Mouse (Mus musculus) midbrain, postnatal 0 days (tissue): ENCODE measurements at regions not wholly inside any gene's neighbourhood (a gene's known extent, or its start where the extent isn't known, plus 50 kb on each side); places are given as distances from the start of the nearest gene placed in this dataset.

Experiments used
- ATAC-seq: fragments of 200-750 bp; cut with Nextera tagmentation; 2 replicates; pipeline ENCODE4 v1.8.0; 2017; ENCODE audit warnings: moderate number of reproducible peaks, mild to moderate bottlenecking, moderate TSS enrichment, moderate library complexity; ENCODE audit not compliant: low FRiP score
- DNase-seq: peaks from one replicate; pipeline ENCODE4 v3.0.0-alpha.2; 2015; ENCODE audit warnings: low spot score
- H3K27ac ChIP-seq: fragments of 300-500 bp; sonication (generic); 2 replicates; pipeline ENCODE4 v1.5.1; 2014; ENCODE audit warnings: low read depth, mild to moderate bottlenecking, low read length, mixed read lengths
- H3K27me3 ChIP-seq: fragments of 300-500 bp; sonication (generic); 2 replicates; pipeline ENCODE4 v1.6.1; 2014; ENCODE audit warnings: low read length, control low read depth, mixed read lengths; ENCODE audit not compliant: insufficient read depth
- H3K36me3 ChIP-seq: fragments of 300-500 bp; sonication (generic); 2 replicates; pipeline ENCODE4 v1.6.1; 2014; ENCODE audit warnings: low read length, control low read depth, mixed read lengths; ENCODE audit not compliant: insufficient read depth
- H3K4me1 ChIP-seq: fragments of 300-500 bp; sonication (generic); 2 replicates; pipeline ENCODE4 v1.6.1; 2014; ENCODE audit warnings: mild to moderate bottlenecking, control low read depth, antibody characterized with exemption, low read length, mixed read lengths; ENCODE audit not compliant: insufficient read depth
- H3K4me2 ChIP-seq: fragments of 300-500 bp; sonication (generic); 2 replicates; pipeline ENCODE4 v1.6.1; 2014; ENCODE audit warnings: low read depth, mild to moderate bottlenecking, low read length, mixed read lengths; ENCODE audit not compliant: poor library complexity, severe bottlenecking
- H3K4me3 ChIP-seq: fragments of 300-500 bp; sonication (generic); 2 replicates; pipeline ENCODE4 v1.5.1; 2014; ENCODE audit warnings: low read depth, mild to moderate bottlenecking, low read length, moderate library complexity
- H3K9ac ChIP-seq: fragments of 300-500 bp; sonication (generic); replicated peaks from 2 replicates; pipeline ENCODE4 v1.6.1; 2014; ENCODE audit warnings: mild to moderate bottlenecking, low read length, moderate library complexity, mixed read lengths; ENCODE audit not compliant: poor library complexity, severe bottlenecking
- H3K9me3 ChIP-seq: fragments of 300-500 bp; sonication (generic); 2 replicates; pipeline ENCODE4 v1.6.1; 2016; ENCODE audit warnings: low read length, control low read depth
- CTCF ChIP-seq: IDR thresholded peaks from 2 replicates; pipeline ENCODE4 v1.5.1; 2016; ENCODE audit warnings: antibody characterized with exemption, mild to moderate bottlenecking
- WGBS: fragments of 180-500 bp; shearing (Covaris S2); extraction: QIAGEN DNeasy Blood & Tissue Kit; methylation state at CpG from one replicate; pipeline ENCODE4 v1.1.7; 2014; 5-methylcytosine and 5-hydroxymethylcytosine counted together

- Histone ChIP-seq H3K9ac (no peak overlapping the region), H3K36me3 (no peaks in the 10 kb centered on the region), H3K27me3 (no peaks in the 10 kb centered on the region), H3K27ac (no peak overlapping the region), H3K4me3 (no peak overlapping the region), H3K4me1 (no peaks in the 10 kb centered on the region), H3K9me3 (no peaks in the 10 kb centered on the region), H3K4me2 (no peak overlapping the region)
- ATAC-seq (peak; percentile 83), DNase-seq (peak; percentile 64)
- TF ChIP-seq CTCF: no peak
- 28% methylated on average over 5 of the region's 5 CpGs for WGBS
These were observed 131.9 kb downstream of the Rpl36a-ps1 start for GRCm38 (mm10) chr14:98862095-98862735.

- WGBS: 81% methylated on average over 7 of the region's 7 CpGs
- ATAC-seq: no peak
- H3K4me3 ChIP-seq: no peak overlapping the region
- no peaks in the 10 kb centered on the region for H3K27me3 ChIP-seq
- no peak for DNase-seq
- no peak overlapping the region for H3K9ac ChIP-seq
- no peak overlapping the region for H3K4me2 ChIP-seq
- H3K36me3 ChIP-seq: no peaks in the 10 kb centered on the region
- H3K9me3 ChIP-seq: no peaks in the 10 kb centered on the region
- no peaks in the 10 kb centered on the region for H3K4me1 ChIP-seq
- no peak overlapping the region for H3K27ac ChIP-seq
- no peak for TF ChIP-seq CTCF
These were observed 135.3 kb downstream of the Rpl36a-ps1 start for GRCm38 (mm10) chr14:98858801-98859200.

- DNase-seq (no peak), ATAC-seq (no peak)
- no peaks in the 10 kb centered on the region for H3K27me3 ChIP-seq
- no peak overlapping the region for H3K9ac ChIP-seq
- 71% methylated on average over 1 of the region's 1 CpGs for WGBS
- TF ChIP-seq CTCF: no peak
- H3K4me1 ChIP-seq: no peaks in the 10 kb centered on the region
- no peaks in the 10 kb centered on the region for H3K9me3 ChIP-seq
- no peaks in the 10 kb centered on the region for H3K36me3 ChIP-seq
- H3K4me3 ChIP-seq: no peak overlapping the region
- H3K4me2 ChIP-seq: no peak overlapping the region
- H3K27ac ChIP-seq: no peak overlapping the region
These were observed 145.6 kb downstream of the Rpl36a-ps1 start for GRCm38 (mm10) chr14:98848500-98848899.

GRCm38 (mm10) chr14:98844221-98844620 is 149.9 kb downstream of the Rpl36a-ps1 start:
- H3K4me1 ChIP-seq: no peaks in the 10 kb centered on the region
- no peaks in the 10 kb centered on the region for H3K27me3 ChIP-seq
- H3K4me2 ChIP-seq: no peak overlapping the region
- no peak overlapping the region for H3K27ac ChIP-seq
- ATAC-seq (no peak), DNase-seq (no peak)
- H3K9me3 ChIP-seq: no peaks in the 10 kb centered on the region
- no peak overlapping the region for H3K9ac ChIP-seq
- no peaks in the 10 kb centered on the region for H3K36me3 ChIP-seq
- TF ChIP-seq CTCF: no peak
- 89% methylated on average over 2 of the region's 2 CpGs for WGBS
- H3K4me3 ChIP-seq: no peak overlapping the region

- no peaks in the 10 kb centered on the region for H3K36me3 ChIP-seq
- 91% methylated on average over 5 of the region's 5 CpGs for WGBS
These were observed 159.8 kb downstream of the Rpl36a-ps1 start for GRCm38 (mm10) chr14:98834316-98834715.

GRCm38 (mm10) chr14:98833230-98833999 is 160.7 kb downstream of the Rpl36a-ps1 start:
- no peak overlapping the region for H3K27ac ChIP-seq
- WGBS: 66% methylated on average over 13 of the region's 13 CpGs
- DNase-seq (no peak), ATAC-seq (no peak)
- no peaks in the 10 kb centered on the region for H3K27me3 ChIP-seq
- H3K4me3 ChIP-seq: no peak overlapping the region
- H3K4me2 ChIP-seq: no peak overlapping the region
- H3K9ac ChIP-seq: no peak overlapping the region
- no peaks in the 10 kb centered on the region for H3K4me1 ChIP-seq
- no peak for TF ChIP-seq CTCF
- H3K9me3 ChIP-seq: no peaks in the 10 kb centered on the region
- H3K36me3 ChIP-seq: no peaks in the 10 kb centered on the region

More at GRCm38 (mm10) chr14:98834316-98834715, 159.8 kb downstream of the Rpl36a-ps1 start:
- H3K9ac ChIP-seq: no peak overlapping the region
- no peaks in the 10 kb centered on the region for H3K4me1 ChIP-seq
- ATAC-seq: no peak
- H3K27ac ChIP-seq: no peak overlapping the region
- no peak overlapping the region for H3K4me2 ChIP-seq
- H3K9me3 ChIP-seq: no peaks in the 10 kb centered on the region
- no peak for DNase-seq
- no peaks in the 10 kb centered on the region for H3K27me3 ChIP-seq
- H3K4me3 ChIP-seq: no peak overlapping the region
- TF ChIP-seq CTCF: no peak
